Mouse (Mus musculus) mouse trophoblast stem cell (cell line): ENCODE measurements around the gene Cdc20b.

ENCODE experiments used
- in situ Hi-C, 2 experiments: fragments of 300-500 bp; cut with MseI, MboI; formaldehyde crosslinking; loops; 2 replicates in 1 of 2; 3 replicates in 1 of 2; pipeline ENCODE4 v1.15.1; 2025

Gene Cdc20b

GRCm38 (mm10) chr13:113023274-113024143 is 11.4 kb upstream of the Cdc20b start:
- in situ Hi-C loops, result no loop called here

- in situ Hi-C loops, result no loop called here
Observed at GRCm38 (mm10) chr13:113031351-113031750, 3.6 kb upstream of the Cdc20b start.

GRCm38 (mm10) chr13:113031792-113032571 is 2.9 kb upstream of the Cdc20b start:
- in situ Hi-C loops, result no loop called here

- in situ Hi-C loops, result no loop called here
Observed at GRCm38 (mm10) chr13:113032831-113033230, 2.1 kb upstream of the Cdc20b start.

GRCm38 (mm10) chr13:113034271-113034886 is 532 bp upstream of the Cdc20b start:
- in situ Hi-C loops, result no loop called here

- in situ Hi-C loops, result no loop called here
Observed at GRCm38 (mm10) chr13:113035852-113036251, 941 bp downstream of the Cdc20b start.

- in situ Hi-C loops, result no loop called here
Observed at GRCm38 (mm10) chr13:113044876-113045275, 10.0 kb downstream of the Cdc20b start.

GRCm38 (mm10) chr13:113045458-113046110 is 10.7 kb downstream of the Cdc20b start:
- in situ Hi-C loops, result no loop called here

- in situ Hi-C loops, result no loop called here
Observed at GRCm38 (mm10) chr13:113046211-113046883, 11.4 kb downstream of the Cdc20b start, which contains the start of gene Gpx8. Gene Gpx8, minus strand, starts transcription at chr13:113046410.

- in situ Hi-C loops, result no loop called here
Observed at GRCm38 (mm10) chr13:113047018-113047417, 12.1 kb downstream of the Cdc20b start.

GRCm38 (mm10) chr13:113047647-113048046 is 12.7 kb downstream of the Cdc20b start:
- in situ Hi-C loops, result no loop called here

GRCm38 (mm10) chr13:113054230-113054629 is 19.3 kb downstream of the Cdc20b start:
- in situ Hi-C loops, result no loop called here

- in situ Hi-C loops, result loop anchor here in 1 of 2 experiments (5.0 kb wide), 1 partner anchor 201 kb away; no protein-coding TSS in a partner anchor
Observed at GRCm38 (mm10) chr13:113055826-113056225, 20.9 kb downstream of the Cdc20b start.

- in situ Hi-C loops, result loop anchor here in 1 of 2 experiments (5.0 kb wide), 1 partner anchor 201 kb away; no protein-coding TSS in a partner anchor
Observed at GRCm38 (mm10) chr13:113061746-113062145, 26.8 kb downstream of the Cdc20b start.

- in situ Hi-C loops, result loop anchor here in 1 of 2 experiments (5.0 kb wide), 1 partner anchor 198 kb away; no protein-coding TSS in a partner anchor
Observed at GRCm38 (mm10) chr13:113064542-113064941, 29.6 kb downstream of the Cdc20b start.

GRCm38 (mm10) chr13:113079021-113079420 is 44.1 kb downstream of the Cdc20b start:
- in situ Hi-C loops, result no loop called here

GRCm38 (mm10) chr13:113082101-113082500 is 47.2 kb downstream of the Cdc20b start:
- in situ Hi-C loops, result no loop called here

- in situ Hi-C loops, result no loop called here
Observed at GRCm38 (mm10) chr13:113084732-113085131, 49.8 kb downstream of the Cdc20b start.

GRCm38 (mm10) chr13:113087226-113088017 is 52.5 kb downstream of the Cdc20b start:
- in situ Hi-C loops, result no loop called here

GRCm38 (mm10) chr13:113090489-113090888 is 55.6 kb downstream of the Cdc20b start:
- in situ Hi-C loops, result no loop called here
